Mouse (Mus musculus) forebrain, embryonic 12.5 days (tissue): ENCODE results near the gene Cd72. TPM values are rescaled to one million over a fixed set of nuclear protein-coding genes. Genes with fewer than 3 reads are reported as not detected.

ENCODE experiments used
- ATAC-seq: fragments of 200-750 bp; cut with Nextera tagmentation; 2 replicates; pipeline ENCODE4 v1.8.0; 2017; ENCODE audit warnings: moderate TSS enrichment; ENCODE audit not compliant: low FRiP score
- H3K27ac ChIP-seq: fragments of 300-500 bp; sonication (generic); 2 replicates; pipeline ENCODE4 v1.5.1; 2016; ENCODE audit warnings: mild to moderate bottlenecking
- H3K27me3 ChIP-seq: fragments of 300-500 bp; sonication (generic); 2 replicates; pipeline ENCODE4 v1.6.1; 2016; ENCODE audit warnings: mild to moderate bottlenecking
- H3K36me3 ChIP-seq: fragments of 300-500 bp; sonication (generic); replicated peaks from 2 replicates; pipeline ENCODE4 v1.6.1; 2016; ENCODE audit warnings: mild to moderate bottlenecking
- H3K4me1 ChIP-seq: fragments of 300-500 bp; sonication (generic); 2 replicates; pipeline ENCODE4 v1.6.1; 2016
- H3K4me2 ChIP-seq: fragments of 300-500 bp; sonication (generic); 2 replicates; pipeline ENCODE4 v1.6.1; 2016; ENCODE audit warnings: mild to moderate bottlenecking, moderate library complexity
- H3K4me3 ChIP-seq: fragments of 300-500 bp; sonication (generic); replicated peaks from 2 replicates; pipeline ENCODE4 v1.5.1; 2016; ENCODE audit warnings: mild to moderate bottlenecking
- H3K9ac ChIP-seq: fragments of 300-500 bp; sonication (generic); 2 replicates; pipeline ENCODE4 v1.6.1; 2016; ENCODE audit warnings: mild to moderate bottlenecking
- H3K9me3 ChIP-seq: fragments of 300-500 bp; sonication (generic); 2 replicates; pipeline ENCODE4 v1.6.1; 2016
- WGBS: fragments of 180-500 bp; shearing (Covaris S2); methylation state at CpG from one replicate; pipeline ENCODE4 v1.1.7; 2016; 5-methylcytosine and 5-hydroxymethylcytosine counted together
- polyA plus RNA-seq: library from polyadenylated mRNA; unstranded; fragments of >200 nt; fragmentation: Nextera tagmentation; extraction: Ambion mirVana; gene quantifications from 2 replicates; pipeline ENCODE4 v1.2.1, GENCODE M21; 2016

Cd72 gene
- polyA plus RNA-seq, 1 experiment from 2014 or later = 3.8 TPM

GRCm38 (mm10) chr4:43442456-43443361, 11.7 kb downstream of the Cd72 start:
- Histone ChIP-seq H3K36me3 (peaks cover 33% of the 10 kb centered on the region), H3K4me2 (peak overlapping the region; percentile 93), H3K27ac (peak overlapping the region; percentile 90), H3K4me3 (peak overlapping the region; percentile 99), H3K27me3 (peaks cover 3% of the 10 kb centered on the region; the same call in 1 of the 2 replicates), H3K9me3 (no peaks in the 10 kb centered on the region), H3K4me1 (peaks cover 15% of the 10 kb centered on the region), H3K9ac (peak overlapping the region; percentile 100)
- peak; percentile 72 for ATAC-seq
- under 1% methylated on average over 82 of the region's 88 CpGs for whole genome bisulfite sequencing

GRCm38 (mm10) chr4:43442044-43442443, 12.4 kb downstream of the Cd72 start:
- peak overlapping the region; percentile 100 for H3K9ac ChIP-seq
- WGBS = 0% methylated on average over 33 of the region's 33 CpGs

DNA sequence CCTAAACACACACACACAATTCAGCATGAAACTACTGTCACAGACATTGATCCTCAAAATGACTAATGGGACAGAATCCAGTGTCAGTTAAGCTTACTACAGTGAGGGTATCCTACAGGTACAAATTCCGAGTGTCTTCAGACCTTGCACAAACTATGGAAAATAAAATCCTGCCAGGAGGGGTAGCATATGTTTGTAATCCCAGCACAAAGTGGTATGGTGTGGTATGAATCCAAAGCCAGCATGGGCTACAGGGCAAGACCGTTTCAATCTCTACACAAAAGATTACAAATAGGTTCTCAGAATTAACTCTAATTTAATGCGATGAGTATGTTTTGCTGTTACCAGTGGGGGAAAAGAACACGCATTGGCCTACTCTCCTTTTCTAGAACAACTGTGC, 12.8 kb downstream of the Cd72 start, which contains the start of gene Tesk1:
Gene Tesk1 (plus strand): TSS at position 301 of the 400 bp plus-strand sequence.
- Histone ChIP-seq H3K4me1 (peaks cover 15% of the 10 kb centered on the region), H3K4me3 (peak within 1 kb of the TSS; percentile 99), H3K9ac (peak within 1 kb of the TSS; percentile 100), H3K36me3 (peaks cover 22% of the 10 kb centered on the region), H3K4me2 (peak within 1 kb of the TSS; percentile 93), H3K27ac (peak within 1 kb of the TSS; percentile 90), H3K9me3 (no peaks in the 10 kb centered on the region), H3K27me3 (no peaks in the 10 kb centered on the region; the same call in 1 of the 2 replicates)
- peak; percentile 1; the same call in 1 of the 2 replicates for ATAC-seq
- WGBS = 29% methylated on average over 4 of the region's 4 CpGs

More at GRCm38 (mm10) chr4:43442044-43442443, 12.4 kb downstream of the Cd72 start:
- ATAC-seq = peak; percentile 93
- H3K27me3 ChIP-seq = peaks cover under 1% of the 10 kb centered on the region; the same call in 1 of the 2 replicates
- peak overlapping the region; percentile 93 for H3K4me2 ChIP-seq
- peaks cover 15% of the 10 kb centered on the region for H3K4me1 ChIP-seq
- peak overlapping the region; percentile 99 for H3K4me3 ChIP-seq
- peaks cover 26% of the 10 kb centered on the region for H3K36me3 ChIP-seq
- peak overlapping the region; percentile 90 for H3K27ac ChIP-seq
- no peaks in the 10 kb centered on the region for H3K9me3 ChIP-seq

- no peak overlapping the region for H3K4me3 ChIP-seq
- no peak for ATAC-seq
- peaks cover 23% of the 10 kb centered on the region for H3K27me3 ChIP-seq
- no peak overlapping the region for H3K4me2 ChIP-seq
- 88% methylated on average over 1 of the region's 1 CpGs for WGBS
- H3K9me3 ChIP-seq = no peaks in the 10 kb centered on the region
- no peaks in the 10 kb centered on the region for H3K36me3 ChIP-seq
- H3K9ac ChIP-seq = no peak overlapping the region
- no peak overlapping the region for H3K27ac ChIP-seq
- peaks cover 16% of the 10 kb centered on the region for H3K4me1 ChIP-seq
Observed at GRCm38 (mm10) chr4:43432832-43433231, 21.6 kb downstream of the Cd72 start.

DNA sequence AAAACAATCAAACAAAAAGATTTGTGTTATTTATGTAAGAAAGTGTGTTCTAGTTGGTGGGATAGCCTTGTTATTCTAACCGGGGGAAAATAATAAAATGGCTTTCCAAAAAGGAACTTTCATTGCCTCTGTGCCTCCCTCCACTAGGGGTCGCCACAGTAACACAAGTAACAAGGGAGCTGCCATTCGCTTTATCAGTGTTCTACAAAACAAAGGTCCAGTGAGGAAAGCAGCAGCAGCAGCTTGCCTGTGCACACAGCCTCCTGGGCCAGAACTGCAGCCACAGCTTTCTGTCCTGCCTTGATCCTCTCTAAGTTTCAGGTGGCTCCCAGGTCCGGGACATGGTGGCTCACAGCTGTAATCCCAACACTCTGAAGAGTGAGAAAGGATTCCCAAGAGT, 22.7 kb downstream of the Cd72 start:
- WGBS = 4% methylated on average over 4 of the region's 4 CpGs
- Histone ChIP-seq H3K4me3 (no peak overlapping the region), H3K4me2 (no peak overlapping the region), H3K4me1 (peaks cover 25% of the 10 kb centered on the region), H3K9me3 (no peaks in the 10 kb centered on the region), H3K9ac (no peak overlapping the region), H3K36me3 (peaks cover 1% of the 10 kb centered on the region; the same call in 1 of the 2 replicates), H3K27ac (peak overlapping the region; percentile 89), H3K27me3 (peaks cover 35% of the 10 kb centered on the region)
- ATAC-seq = peak; percentile 57; the same call in 1 of the 2 replicates

DNA sequence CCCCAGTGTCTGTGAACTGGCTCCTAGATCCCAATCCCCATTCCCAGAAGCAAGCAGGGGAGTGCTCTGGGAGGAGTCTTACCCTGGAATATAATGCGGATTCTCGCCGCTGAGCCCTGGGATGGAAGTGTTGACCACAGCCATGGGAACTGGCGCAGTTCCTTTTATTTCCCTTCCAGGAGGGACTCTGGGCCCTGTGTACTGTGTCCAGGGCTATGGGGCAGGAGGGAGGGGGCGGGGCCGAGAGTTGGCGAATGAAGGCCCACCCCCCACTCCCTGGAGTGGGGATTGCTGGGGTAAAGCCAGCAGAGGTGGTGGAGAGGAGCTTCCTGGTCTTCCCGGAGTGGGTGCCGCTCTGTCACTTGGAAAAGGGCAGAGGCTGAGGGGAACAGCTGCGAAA, 25.5 kb downstream of the Cd72 start, which contains the start of gene Fam166b:
Gene Fam166b (minus strand): TSS at position 189 of the 400 bp plus-strand sequence.
- ATAC-seq = no peak

GRCm38 (mm10) chr4:43428180-43428861, 26.1 kb downstream of the Cd72 start:
- peaks cover 40% of the 10 kb centered on the region for H3K4me1 ChIP-seq
- WGBS = 28% methylated on average over 16 of the region's 16 CpGs
- H3K4me2 ChIP-seq = no peak overlapping the region
- no peak overlapping the region for H3K27ac ChIP-seq
- H3K27me3 ChIP-seq = peaks cover 68% of the 10 kb centered on the region
- H3K4me3 ChIP-seq = no peak overlapping the region
- no peaks in the 10 kb centered on the region for H3K9me3 ChIP-seq
- H3K36me3 ChIP-seq = peaks cover 35% of the 10 kb centered on the region
- peak overlapping the region; percentile 36; the same call in 1 of the 2 replicates for H3K9ac ChIP-seq
- ATAC-seq = no peak

More for the DNA sequence above, 25.5 kb downstream of the Cd72 start, which contains the start of gene Fam166b:
- Histone ChIP-seq H3K9ac (peak within 1 kb of the TSS; percentile 36; the same call in 1 of the 2 replicates), H3K4me1 (peaks cover 40% of the 10 kb centered on the region), H3K4me2 (no peak within 1 kb of the TSS; the same call in 1 of the 2 replicates), H3K27ac (no peak within 1 kb of the TSS), H3K4me3 (no peak within 1 kb of the TSS), H3K9me3 (no peaks in the 10 kb centered on the region), H3K27me3 (peaks cover 62% of the 10 kb centered on the region), H3K36me3 (peaks cover 29% of the 10 kb centered on the region)
- 6% methylated on average over 10 of the region's 10 CpGs for WGBS

GRCm38 (mm10) chr4:43427501-43428179, 26.8 kb downstream of the Cd72 start:
- H3K4me2 ChIP-seq = peak overlapping the region; percentile 10; the same call in 1 of the 2 replicates

DNA sequence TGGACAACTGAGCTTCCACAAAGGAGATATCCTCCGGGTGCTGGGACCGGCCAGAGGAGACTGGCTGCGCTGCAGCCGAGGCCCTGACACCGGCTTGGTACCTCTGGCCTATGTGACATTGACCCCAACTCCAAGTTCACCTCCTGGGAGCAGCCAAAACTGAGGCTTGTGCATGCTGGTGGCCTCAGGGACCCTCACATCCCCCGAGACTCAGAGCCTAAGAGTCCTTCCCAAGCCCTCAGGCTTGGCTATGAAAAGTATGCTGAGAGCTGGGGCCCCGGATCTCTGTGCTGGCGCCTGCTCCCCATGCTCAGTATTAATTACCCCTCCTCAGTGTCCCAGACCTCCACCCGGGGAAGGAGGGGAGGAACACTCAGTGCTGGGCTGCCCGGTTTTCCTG, 27.9 kb downstream of the Cd72 start:
- no peaks in the 10 kb centered on the region for H3K9me3 ChIP-seq
- H3K27ac ChIP-seq = no peak overlapping the region
- H3K4me1 ChIP-seq = peaks cover 38% of the 10 kb centered on the region
- peaks cover 68% of the 10 kb centered on the region for H3K27me3 ChIP-seq
- WGBS = 41% methylated on average over 10 of the region's 10 CpGs
- no peak for ATAC-seq
- H3K4me3 ChIP-seq = no peak overlapping the region
- no peak overlapping the region for H3K4me2 ChIP-seq
- H3K36me3 ChIP-seq = peaks cover 53% of the 10 kb centered on the region
- no peak overlapping the region for H3K9ac ChIP-seq

More at GRCm38 (mm10) chr4:43427501-43428179, 26.8 kb downstream of the Cd72 start:
- no peak for ATAC-seq
- 0 out of 2 replicates have a peak overlapping the region, but pooled peaks have one; percentile 5 for H3K4me3 ChIP-seq
- no peaks in the 10 kb centered on the region for H3K9me3 ChIP-seq
- no peak overlapping the region for H3K27ac ChIP-seq
- WGBS = 24% methylated on average over 23 of the region's 23 CpGs
- peaks cover 42% of the 10 kb centered on the region for H3K36me3 ChIP-seq
- peaks cover 40% of the 10 kb centered on the region for H3K4me1 ChIP-seq
- H3K27me3 ChIP-seq = peaks cover 68% of the 10 kb centered on the region
- H3K9ac ChIP-seq = no peak overlapping the region

- 20% methylated on average over 31 of the region's 31 CpGs for WGBS
- Histone ChIP-seq H3K4me3 (peak overlapping the region; percentile 10; the same call in 1 of the 2 replicates), H3K27ac (no peak overlapping the region)
Observed at GRCm38 (mm10) chr4:43425648-43426380, 28.6 kb downstream of the Cd72 start.

GRCm38 (mm10) chr4:43425197-43425596, 29.2 kb downstream of the Cd72 start:
- H3K9ac ChIP-seq = 0 out of 2 replicates have a peak overlapping the region, but pooled peaks have one; percentile 9
- WGBS = 23% methylated on average over 14 of the region's 14 CpGs
- H3K4me3 ChIP-seq = peak overlapping the region; percentile 10; the same call in 1 of the 2 replicates
- ATAC-seq = no peak
- H3K9me3 ChIP-seq = no peaks in the 10 kb centered on the region
- peak overlapping the region; percentile 20 for H3K4me2 ChIP-seq
- peaks cover 57% of the 10 kb centered on the region for H3K36me3 ChIP-seq
- peaks cover 61% of the 10 kb centered on the region for H3K27me3 ChIP-seq
- H3K4me1 ChIP-seq = peaks cover 38% of the 10 kb centered on the region
- H3K27ac ChIP-seq = no peak overlapping the region

More at GRCm38 (mm10) chr4:43425648-43426380, 28.6 kb downstream of the Cd72 start:
- ATAC-seq = 0 out of 2 replicates have a peak, but pooled peaks have one; percentile 40
- peaks cover 38% of the 10 kb centered on the region for H3K4me1 ChIP-seq
- H3K9ac ChIP-seq = no peak overlapping the region
- H3K27me3 ChIP-seq = peaks cover 66% of the 10 kb centered on the region
- H3K36me3 ChIP-seq = peaks cover 57% of the 10 kb centered on the region
- H3K4me2 ChIP-seq = peak overlapping the region; percentile 20
- H3K9me3 ChIP-seq = no peaks in the 10 kb centered on the region
